Mouse (Mus musculus) lung, adult 2 months (tissue): ENCODE measurements around the gene Ablim2.

Source experiments
- CTCF ChIP-seq: fragments of 200-500 bp; IDR thresholded peaks from 2 replicates; pipeline ENCODE4 v1.5.1; 2011; ENCODE audit warnings: mild to moderate bottlenecking, low read length, control low read depth; ENCODE audit not compliant: insufficient read depth
- POLR2A ChIP-seq: fragments of 200-500 bp; IDR thresholded peaks from 2 replicates; pipeline ENCODE4 v1.6.1; 2011; ENCODE audit warnings: low read depth, mild to moderate bottlenecking, control low read depth, low read length, borderline replicate concordance; ENCODE audit errors: extremely low read depth

- no peak for TF ChIP-seq POLR2A
- no peak for TF ChIP-seq CTCF
Measured at GRCm38 (mm10) chr5:35889641-35890040, 132.0 kb downstream of the Ablim2 start.
